Mouse (Mus musculus) spleen, postnatal 4 days (tissue): ENCODE data around the gene Hoxd10.

Source experiments
- DNase-seq, 2 experiments: peaks; one replicate each; pipeline ENCODE4 v3.0.0; 2022; ENCODE audit warnings: low spot score in 2 of 2

Gene Hoxd10

GRCm38 (mm10) chr2:74730331-74730730, 38.6 kb downstream of the Hoxd10 start:
- DNase-seq: no peak

- no peak for DNase-seq
Measured at GRCm38 (mm10) chr2:74731055-74731454, 39.3 kb downstream of the Hoxd10 start.

GRCm38 (mm10) chr2:74731799-74732512, 40.2 kb downstream of the Hoxd10 start:
- no peak for DNase-seq

- DNase-seq: no peak
Measured at GRCm38 (mm10) chr2:74732513-74733316, 41.0 kb downstream of the Hoxd10 start.

GRCm38 (mm10) chr2:74733317-74733661, 41.6 kb downstream of the Hoxd10 start:
- no peak for DNase-seq

GRCm38 (mm10) chr2:74733765-74734164, 42.0 kb downstream of the Hoxd10 start:
- DNase-seq: no peak

GRCm38 (mm10) chr2:74734451-74734850, 42.7 kb downstream of the Hoxd10 start:
- no peak for DNase-seq

GRCm38 (mm10) chr2:74734996-74735811, 43.5 kb downstream of the Hoxd10 start:
- DNase-seq: no peak

- no peak for DNase-seq
Measured at GRCm38 (mm10) chr2:74735851-74736687, 44.3 kb downstream of the Hoxd10 start.

GRCm38 (mm10) chr2:74736688-74737577, 45.2 kb downstream of the Hoxd10 start:
- no peak for DNase-seq

- DNase-seq: no peak
Measured at GRCm38 (mm10) chr2:74737578-74738070, 45.9 kb downstream of the Hoxd10 start.

- no peak for DNase-seq
Measured at GRCm38 (mm10) chr2:74738623-74739475, 47.1 kb downstream of the Hoxd10 start.

GRCm38 (mm10) chr2:74739476-74739800, 47.7 kb downstream of the Hoxd10 start:
- DNase-seq: no peak

GRCm38 (mm10) chr2:74739869-74740268, 48.1 kb downstream of the Hoxd10 start:
- no peak for DNase-seq

GRCm38 (mm10) chr2:74740311-74741091, 48.8 kb downstream of the Hoxd10 start:
- DNase-seq: no peak

GRCm38 (mm10) chr2:74741252-74741978, 49.7 kb downstream of the Hoxd10 start:
- no peak for DNase-seq

GRCm38 (mm10) chr2:74741979-74742277, 50.2 kb downstream of the Hoxd10 start:
- no peak for DNase-seq
